Mouse (Mus musculus) hematopoietic stem cell, adult 5-6 weeks (primary cell): ENCODE measurements around the gene Inpp5a. TPM values are rescaled to one million over a fixed set of nuclear protein-coding genes. Genes with fewer than 3 reads are reported as not detected.

Experiments used
- ATAC-seq, 2 experiments: fragments of 125-278 bp in 1 of 2; replicated peaks in 1 of 2; 2 replicates each; pipeline ENCODE4 v1.8.0; 2016 to 2017; ENCODE audit warnings: inconsistent platforms in 2 of 2, mild to moderate bottlenecking in 2 of 2, moderate number of reproducible peaks in 2 of 2, low read depth in 1 of 2, moderate TSS enrichment in 1 of 2; ENCODE audit not compliant: low FRiP score in 2 of 2, poor library complexity in 2 of 2, severe bottlenecking in 2 of 2, insufficient read depth in 1 of 2, low TSS enrichment in 1 of 2
- total RNA-seq: library from RNA; stranded (forward); fragments of 172-1452, 232-1000 nt; gene quantifications from 2 replicates; pipeline ENCODE4 v1.2.3, GENCODE M21; 2017

Gene Inpp5a
- total RNA-seq, 1 experiment from 2014 or later = 5.6 TPM

DNA sequence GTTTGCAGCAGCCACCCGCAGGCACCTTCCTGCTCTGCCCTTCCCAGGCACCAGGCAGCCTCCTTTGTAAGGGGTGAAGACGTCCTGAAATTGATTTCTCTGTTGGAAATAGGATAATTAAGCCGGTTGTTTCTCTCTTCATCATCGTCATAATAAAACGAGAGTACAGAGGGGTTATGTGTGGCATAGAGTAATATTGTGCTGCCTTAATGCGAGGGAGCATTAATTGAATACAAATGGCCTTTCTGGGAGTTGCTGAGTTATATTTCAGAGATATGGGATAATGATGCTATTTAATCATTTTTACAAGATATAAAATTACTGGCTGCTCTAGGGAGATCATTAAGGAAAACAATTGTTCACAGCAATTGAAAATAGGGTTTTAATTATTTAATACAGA is 206.4 kb downstream of the Inpp5a start:
- ATAC-seq = no peak

DNA sequence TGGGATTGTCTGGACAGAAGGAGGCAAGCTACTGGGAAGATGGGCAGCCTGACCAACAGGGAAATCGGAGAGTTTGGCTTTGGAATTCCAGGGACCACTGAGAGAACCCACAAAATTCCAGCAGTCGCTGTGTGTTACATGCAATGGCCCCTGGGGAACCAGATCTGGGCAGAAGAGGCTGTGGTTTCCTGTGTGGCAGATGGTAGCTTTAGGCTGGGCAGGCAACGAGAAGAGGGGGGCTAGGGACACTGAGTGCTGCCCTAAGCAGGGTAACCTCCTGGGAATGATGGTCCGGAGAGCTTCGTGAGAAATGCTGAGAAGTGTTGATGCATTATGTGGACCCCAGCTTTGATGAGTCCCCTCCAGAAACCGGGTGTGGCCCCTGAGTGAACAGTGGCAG is 207.0 kb downstream of the Inpp5a start:
- ATAC-seq = peak; percentile 40 to 65; a peak in 2 of 4 replicates

DNA sequence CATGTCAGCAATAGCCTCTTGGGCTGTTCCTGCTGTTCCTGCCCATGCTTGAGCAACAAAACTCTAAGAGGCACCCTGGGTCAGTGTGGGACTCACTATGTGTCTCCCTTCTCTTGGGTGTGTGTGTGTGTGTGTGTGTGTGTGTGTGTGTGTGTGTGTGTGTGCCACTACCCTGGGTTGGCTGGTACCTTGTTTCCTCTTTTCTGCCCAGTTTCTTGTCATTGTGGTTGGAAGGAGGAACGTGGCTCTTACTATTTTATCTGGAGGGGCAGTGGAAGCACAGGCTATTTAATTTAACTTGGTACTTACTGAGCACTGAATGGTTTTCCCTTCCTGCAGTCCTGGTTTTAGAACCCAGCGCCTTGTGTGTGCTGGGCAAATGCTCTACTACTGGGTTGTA is 221.4 kb downstream of the Inpp5a start:
- peak in 1 of 2 experiments; percentile 41; a peak in 2 of 4 replicates for ATAC-seq

DNA sequence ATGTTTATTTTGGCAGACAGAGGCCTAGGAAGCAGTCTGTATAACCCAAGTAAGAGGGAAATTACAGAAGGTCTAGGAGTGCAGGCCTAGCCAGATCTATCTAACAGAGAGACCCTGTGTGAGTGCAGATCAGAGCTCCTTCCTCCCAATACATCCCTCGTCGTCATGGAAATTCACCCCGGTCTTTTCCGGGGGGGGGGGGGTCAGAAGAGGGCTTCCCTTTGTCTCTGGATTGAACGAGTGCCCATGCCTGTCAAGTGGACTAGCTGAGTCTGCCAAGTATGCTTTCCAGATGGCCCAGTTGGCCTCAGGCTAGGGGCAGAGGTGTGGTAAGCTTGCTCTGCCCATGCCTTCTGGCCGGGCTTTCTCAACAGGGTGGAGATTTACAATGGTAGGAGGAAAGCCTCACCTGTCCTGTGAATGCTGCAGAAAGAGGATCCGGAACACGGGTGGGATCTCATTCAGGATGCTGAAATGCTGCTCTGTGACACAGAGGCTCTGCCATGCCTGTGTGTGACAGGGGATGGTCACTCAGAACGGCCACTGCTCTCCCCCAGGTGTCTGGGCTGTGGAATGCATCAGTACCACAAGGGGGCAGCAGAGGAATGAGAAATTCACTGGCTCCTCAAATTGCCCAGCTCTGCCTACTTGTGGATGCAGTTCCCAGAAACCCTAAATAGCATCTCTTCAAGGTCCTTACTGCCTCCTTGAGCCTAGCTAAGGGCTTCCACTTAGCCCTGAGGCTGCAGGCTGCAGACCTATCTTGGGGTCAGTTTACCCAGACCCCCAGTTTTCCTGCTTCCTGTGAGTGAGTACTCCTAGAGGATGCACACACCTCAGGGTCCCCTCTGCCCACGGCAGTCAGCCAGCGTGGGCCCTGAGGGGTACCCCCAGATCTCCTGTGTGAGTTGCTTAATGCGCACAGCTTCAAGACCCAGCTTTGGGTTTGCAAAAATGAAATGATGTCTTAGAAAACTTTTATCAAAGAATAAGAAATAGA is 227.2 kb downstream of the Inpp5a start:
- ATAC-seq = peak; percentile 67 to 81; a peak in 3 of 4 replicates

DNA sequence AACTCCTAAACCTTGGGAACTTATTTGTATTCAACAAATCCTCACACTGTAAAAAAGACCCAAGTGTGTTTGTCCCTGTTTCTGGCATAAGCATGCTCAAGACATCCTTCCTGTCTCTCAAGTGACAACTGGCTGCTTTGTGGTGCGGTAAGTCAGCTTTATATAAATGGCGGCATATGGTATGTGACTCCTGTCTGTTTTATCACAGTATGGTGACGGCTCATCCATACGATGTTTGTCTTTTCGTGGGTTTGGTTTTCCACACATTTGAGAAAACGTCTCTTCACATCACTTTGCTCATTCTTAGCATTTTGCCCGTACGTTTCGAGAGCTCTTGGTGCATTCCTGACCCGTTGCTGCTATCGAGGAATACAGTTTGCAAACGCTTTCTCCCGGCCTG is 233.7 kb downstream of the Inpp5a start:
- no peak for ATAC-seq

DNA sequence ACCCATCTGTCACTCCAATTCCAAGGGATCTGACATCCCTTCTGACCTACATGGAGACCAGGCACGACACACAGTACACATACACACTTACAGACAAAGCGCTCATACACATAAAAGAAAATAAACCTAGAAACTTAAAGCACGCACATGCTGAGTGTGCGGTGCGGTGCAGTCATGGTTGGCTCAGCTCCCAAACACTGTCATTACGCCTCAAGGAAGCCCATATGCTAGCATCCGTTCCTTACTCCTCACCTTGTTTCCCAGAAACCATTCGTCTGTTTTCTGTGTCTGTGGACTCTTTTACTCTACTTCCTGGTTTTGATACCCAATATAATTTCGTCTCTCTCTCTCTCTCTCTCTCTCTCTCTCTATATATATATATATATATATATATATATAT is 236.2 kb downstream of the Inpp5a start:
- no peak for ATAC-seq

Other genes with a start within 250 kb of the Inpp5a start
- 2.8 and 9.5 TPM in 2 replicates for gene Lrrc27, start 176.1 kb upstream of the Inpp5a start, total RNA-seq
- gene Stk32c, start 175.8 kb upstream of the Inpp5a start, total RNA-seq = not detected in 2 replicates
- 4.1 and 7.5 TPM in 2 replicates for gene Pwwp2b, start 140.6 kb upstream of the Inpp5a start, total RNA-seq
- not detected in 2 replicates for gene Nkx6-2, start 193.7 kb downstream of the Inpp5a start, total RNA-seq